ENCODE assay signal across 5 mouse cellular contexts in the genomic region with DNA sequence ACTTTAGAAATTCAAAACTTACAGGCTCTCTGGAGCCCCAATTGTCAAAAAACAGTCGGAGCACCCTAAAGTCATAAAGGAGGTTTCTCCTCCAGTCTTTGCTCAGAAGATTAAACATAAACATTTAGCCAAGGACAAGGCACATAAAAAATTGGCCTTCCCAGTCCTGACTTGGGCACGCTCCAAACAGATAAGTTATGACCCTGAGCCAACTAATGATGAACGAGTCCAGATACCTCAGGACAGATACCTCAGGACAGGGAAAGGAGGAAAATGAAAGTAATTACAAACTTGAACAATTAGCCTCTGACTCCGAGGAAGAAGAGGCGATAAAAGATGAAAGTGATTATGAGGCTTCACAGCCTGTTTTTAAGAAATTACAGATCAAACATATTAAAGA.
A peak's percentile ranks its signal among the peaks of the same experiment; 100 is the strongest.
DNase-seq lines count a peak whose midpoint lies in the region.

No protein-coding gene starts in this region.

- peak; percentile 57 for DNase-seq in NIH3T3 (ENCODE audit: low read depth)
- DNase-seq in adrenal gland, adult 2 months, result peak; percentile 43
- peak; percentile 22 for DNase-seq in adrenal gland, postnatal 10 days
- peak; percentile 7 to 16 for DNase-seq in adrenal gland, postnatal 36 days
- DNase-seq in ovary, adult 18-20 months (ENCODE audit: low spot score), result peak; percentile 26

Comparison
In these comparisons a context has a peak if more than half of its experiments do, and no peak if none do; other contexts are left out.
1. Peak in every context shown above with its lines: DNase-seq.